Mouse (Mus musculus): ENCODE measurements around the gene Cebpa.

The Cebpa gene

DNA sequence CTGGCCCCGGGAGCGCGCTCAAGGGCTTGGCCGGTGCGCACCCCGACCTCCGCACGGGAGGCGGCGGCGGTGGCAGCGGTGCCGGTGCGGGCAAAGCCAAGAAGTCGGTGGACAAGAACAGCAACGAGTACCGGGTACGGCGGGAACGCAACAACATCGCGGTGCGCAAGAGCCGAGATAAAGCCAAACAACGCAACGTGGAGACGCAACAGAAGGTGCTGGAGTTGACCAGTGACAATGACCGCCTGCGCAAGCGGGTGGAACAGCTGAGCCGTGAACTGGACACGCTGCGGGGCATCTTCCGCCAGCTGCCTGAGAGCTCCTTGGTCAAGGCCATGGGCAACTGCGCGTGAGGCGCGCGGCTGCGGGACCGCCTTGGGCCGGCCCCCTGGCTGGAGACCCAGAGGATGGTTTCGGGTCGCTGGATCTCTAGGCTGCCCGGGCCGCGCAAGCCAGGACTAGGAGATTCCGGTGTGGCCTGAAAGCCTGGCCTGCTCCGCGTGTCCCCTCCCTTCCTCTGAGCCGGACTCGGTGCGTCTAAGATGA is 1.1 kb downstream of the Cebpa start:
- no peak for DNase-seq (ENCODE audit: low spot score)

DNA sequence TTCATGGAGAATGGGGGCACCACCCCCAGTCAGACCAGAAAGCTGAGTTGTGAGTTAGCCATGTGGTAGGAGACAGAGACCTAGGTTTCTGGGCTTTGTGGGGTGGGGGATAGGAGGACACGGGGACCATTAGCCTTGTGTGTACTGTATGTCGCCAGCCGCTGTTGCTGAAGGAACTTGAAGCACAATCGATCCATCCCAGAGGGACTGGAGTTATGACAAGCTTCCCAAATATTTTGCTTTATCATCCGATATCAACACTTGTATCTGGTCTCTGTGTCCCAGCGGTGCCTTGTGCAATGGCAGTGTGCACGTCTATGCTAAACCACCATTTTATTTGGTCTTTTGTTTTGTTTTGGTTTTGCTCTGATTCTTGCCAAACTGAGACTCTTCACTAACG is 2.1 kb downstream of the Cebpa start:
- DNase-seq (ENCODE audit: low spot score), result no peak

DNA sequence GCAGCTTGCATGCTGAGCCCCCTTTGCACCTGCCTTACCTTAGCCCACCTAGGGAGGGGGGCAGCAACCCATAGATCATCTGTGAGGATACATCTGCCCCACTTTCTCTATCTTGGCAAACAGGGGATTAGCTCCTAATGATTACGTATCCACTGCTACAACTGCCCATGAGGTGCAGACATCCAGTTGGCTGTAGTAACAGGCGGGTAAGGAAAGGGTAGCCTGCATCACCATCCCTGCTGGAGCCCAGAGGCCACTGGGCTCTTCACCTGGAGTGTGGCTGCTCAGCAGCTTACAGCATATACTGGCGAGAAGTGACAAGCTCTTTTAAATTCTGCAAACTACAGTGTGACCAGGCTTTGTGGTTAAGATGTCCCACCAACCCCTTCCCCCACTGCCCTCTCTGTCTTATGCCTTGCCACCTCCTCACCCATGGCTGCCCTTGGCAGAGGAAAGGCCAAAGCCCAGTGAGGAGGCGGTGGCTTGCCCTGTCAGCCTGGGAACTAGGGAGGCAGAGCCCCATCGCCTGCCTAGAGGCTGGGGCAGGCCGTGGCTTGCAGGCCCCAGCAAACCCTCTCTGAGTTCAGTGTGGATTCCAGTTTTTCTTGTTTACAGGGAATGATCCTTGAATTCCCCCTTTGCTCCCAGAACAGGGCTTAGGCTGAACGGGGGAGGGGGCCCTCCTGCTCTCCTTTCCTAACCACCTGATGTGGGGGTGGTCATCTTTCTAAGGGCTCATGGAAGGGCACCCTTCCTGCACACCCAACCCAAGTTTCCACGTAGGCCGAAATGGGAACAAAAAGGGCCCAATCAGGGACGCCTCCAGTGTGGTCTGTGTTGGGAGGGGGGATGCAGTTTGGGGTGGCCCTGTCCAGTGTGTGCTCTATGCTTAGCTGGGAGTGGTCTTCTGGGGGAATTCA is 3.6 kb downstream of the Cebpa start:
- no peak for DNase-seq (ENCODE audit: low spot score)

DNA sequence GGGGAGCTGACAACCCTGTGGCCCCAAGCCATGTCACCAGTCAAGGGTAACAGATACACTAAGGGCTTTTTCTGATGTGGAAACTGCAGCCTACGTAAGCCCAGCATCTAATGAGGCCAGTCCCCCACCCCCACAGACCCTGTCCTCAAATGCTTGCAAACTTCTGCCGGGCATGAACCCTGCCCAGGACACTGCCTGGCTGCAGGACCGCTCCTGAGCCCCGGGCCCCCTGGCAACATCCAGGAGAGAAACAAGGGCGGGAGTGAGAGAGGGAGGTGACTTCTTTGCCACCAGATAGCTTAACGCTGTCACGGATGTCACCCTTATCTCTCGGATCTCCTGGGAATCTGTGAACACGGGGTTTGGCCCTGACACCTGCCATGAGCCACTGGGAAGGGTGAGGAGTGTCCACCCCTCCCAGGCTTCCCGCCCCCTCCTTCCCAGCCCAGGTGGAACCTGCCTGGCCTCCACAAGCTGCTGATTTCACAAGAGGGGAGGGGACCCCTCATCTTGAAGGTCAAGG is 4.4 kb downstream of the Cebpa start:
- DNase-seq (ENCODE audit: low spot score), result no peak

GRCm38 (mm10) chr7:35124216-35124615 is 5.1 kb downstream of the Cebpa start:
- no peak for DNase-seq (ENCODE audit: low spot score)

DNA sequence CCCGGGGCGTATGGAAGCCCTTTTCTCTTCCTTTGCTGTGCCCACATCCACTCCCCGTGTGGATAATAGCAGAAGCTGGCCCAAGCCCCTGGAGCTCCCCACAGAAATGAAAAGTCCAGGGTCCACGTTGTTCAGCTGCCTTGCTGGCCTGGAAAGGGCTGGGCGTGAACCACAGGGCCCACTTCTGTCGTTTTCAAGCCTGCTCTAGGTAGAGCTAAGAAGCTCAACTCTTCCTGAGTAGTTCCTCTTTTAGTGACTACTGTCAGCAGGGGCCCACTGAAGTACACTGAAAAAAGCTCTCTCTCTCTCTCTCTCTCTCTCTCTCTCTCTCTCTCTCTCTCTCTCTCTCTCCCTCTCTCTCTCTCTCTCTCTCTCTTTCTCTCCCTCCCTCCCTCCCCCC is 5.7 kb downstream of the Cebpa start:
- DNase-seq (ENCODE audit: low spot score), result no peak

DNA sequence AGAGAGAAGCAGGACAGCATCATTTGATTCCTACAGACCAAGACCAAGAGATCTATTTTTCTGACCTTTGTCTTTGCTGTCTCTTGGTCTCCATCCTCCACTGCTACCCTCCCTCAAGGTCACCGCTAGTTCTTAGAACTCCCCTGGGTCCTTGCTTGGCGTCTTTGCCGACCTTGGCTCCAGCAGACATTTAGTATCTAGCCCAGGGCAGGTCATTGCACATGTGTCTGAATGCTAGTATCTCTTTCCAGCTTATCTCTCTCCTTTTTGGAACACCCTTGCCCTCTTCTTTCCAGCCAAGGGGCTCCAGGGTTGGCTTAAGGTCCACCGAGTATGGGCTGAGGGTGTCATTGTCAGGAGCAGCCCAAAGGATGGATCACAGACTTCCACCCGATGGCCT is 6.9 kb downstream of the Cebpa start:
- DNase-seq (ENCODE audit: low spot score), result no peak

DNA sequence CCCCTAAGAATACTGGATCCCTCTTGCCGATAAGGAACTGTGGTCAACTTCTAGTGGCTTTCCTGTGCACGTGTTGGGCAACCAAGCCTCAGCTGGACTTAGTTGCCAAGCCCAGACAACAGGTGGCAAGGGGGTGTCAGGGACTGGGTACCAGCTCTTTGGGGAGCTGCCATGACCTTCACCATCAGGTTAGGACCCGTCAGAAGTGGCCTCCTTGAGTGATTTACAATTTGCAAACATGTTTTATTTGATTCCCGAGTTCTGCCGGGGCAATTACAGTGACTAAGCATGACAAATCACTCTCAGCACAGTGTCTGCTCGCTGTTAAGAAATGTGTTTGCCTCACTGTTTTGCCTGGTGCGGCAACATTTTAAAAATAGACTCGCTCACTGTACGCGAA is 7.9 kb downstream of the Cebpa start:
- DNase-seq (ENCODE audit: low spot score), result no peak

- no peak for DNase-seq (ENCODE audit: low spot score)
Measured at GRCm38 (mm10) chr7:35127721-35128120, 8.6 kb downstream of the Cebpa start.

DNA sequence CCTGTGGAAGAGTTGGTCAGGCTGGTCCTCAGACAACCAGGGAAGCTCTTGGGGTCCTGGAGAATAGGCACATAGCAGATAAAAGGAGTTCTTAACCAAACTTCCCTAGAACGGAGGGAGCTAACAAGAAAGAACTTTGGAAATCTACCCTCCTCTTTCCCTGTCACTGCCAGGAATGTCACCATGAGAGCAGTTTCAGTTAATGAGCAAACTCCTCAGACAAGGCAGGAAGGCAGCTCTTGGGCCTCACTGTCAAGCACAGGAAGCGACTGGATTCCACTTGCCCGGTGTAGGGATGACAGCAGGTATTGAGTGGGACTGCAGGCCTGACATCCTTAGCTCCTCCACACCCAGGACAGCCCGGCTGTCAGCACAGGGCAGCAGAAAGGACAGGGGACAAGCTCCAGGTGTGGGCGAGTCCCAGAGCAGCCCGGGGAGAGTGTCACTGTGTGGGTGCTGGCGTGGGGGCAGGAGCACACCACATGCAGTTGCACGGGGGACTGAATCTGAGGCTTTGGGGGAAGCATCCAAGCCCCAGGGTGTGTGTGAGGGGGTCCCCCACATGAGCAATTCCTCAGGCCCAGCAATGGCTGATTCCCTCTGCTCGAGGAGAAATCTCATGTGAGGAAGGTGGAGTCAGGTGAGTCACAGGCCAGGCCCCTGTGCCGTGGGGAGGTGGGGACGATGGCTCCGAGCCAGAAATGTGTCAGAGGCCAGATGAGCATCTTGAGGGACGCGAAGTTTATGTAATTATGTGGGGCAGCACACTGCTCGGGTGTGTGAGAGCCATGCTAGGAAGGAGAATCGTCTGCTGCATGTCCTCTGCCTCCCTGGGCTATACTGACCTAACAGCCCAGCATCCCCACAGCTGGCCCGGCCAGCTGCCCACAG is 9.8 kb downstream of the Cebpa start:
- no peak for DNase-seq (ENCODE audit: low spot score)

DNA sequence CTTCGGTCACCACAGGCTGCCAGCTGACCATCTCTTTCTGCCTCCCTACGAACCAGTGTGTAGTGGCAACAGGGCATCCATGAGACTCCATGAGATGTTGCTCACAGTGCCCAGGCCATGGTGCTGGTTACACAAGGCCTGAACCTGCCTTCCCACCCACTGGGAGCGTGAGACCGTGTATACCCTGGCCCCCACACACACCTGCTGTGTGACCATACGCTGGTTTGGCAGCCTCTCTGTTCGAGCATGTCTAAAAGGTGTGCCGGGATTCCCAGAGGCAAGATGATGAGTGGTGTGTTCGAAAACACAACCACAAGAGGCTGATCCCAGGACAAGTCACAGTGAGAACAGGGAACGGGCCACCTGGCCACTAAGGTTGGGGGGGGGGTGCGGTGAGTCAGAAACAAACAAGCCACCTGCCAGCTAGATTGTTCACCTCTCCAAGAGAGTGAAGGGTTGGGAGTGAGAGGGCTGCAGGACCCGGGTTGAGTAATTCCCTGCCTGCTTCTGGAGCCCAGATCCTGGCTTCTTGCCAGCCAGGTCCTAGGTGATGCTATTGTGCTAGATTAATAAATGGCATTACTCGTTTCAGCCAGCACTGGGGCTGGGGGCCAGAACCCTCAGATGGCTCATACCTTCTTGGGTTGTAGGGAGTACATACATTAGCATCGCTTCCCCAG is 11.1 kb downstream of the Cebpa start:
- no peak for DNase-seq (ENCODE audit: low spot score)

DNA sequence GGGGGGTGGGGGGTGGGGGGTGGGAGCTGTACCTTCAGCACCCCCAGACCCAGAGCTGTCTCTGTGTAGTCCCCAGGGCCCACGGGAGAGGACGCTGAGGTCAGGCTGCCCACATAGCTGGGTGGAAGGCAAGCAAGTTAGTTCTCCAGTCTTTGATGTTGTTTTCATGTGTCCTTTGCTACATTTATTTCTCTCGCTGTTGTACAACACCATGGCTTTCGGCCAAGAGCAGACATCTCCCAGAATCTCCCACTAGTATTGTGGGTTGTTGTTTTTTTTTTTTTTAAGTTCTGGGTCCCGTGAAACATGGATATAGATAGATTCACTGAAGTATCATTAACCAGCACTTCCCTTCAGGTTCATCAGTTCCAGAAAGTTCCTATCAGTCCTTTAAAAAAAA is 11.8 kb downstream of the Cebpa start:
- no peak for DNase-seq (ENCODE audit: low spot score)

- no peak for DNase-seq (ENCODE audit: low spot score)
Measured at GRCm38 (mm10) chr7:35131601-35132000, 12.5 kb downstream of the Cebpa start.

DNA sequence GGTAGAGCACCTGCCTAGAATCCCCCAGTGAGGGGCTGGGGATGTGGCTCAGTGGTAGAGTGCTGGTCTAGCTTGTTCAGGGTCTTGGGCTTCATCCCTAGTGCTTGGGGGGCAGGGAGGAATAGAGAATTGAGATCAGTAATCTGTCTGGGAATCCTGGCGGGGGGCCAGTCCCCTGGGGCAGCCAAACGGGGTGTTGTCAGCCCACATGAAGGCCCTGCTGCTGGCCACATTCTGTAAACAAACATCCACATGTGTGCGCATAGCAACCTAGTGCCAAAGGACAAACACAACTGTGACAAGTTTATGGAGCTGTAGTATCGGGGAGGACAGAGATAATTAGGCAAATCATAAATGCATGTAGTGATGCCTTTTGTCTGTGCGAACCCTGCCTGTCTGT is 15.5 kb downstream of the Cebpa start:
- no peak for DNase-seq (ENCODE audit: low spot score)

DNA sequence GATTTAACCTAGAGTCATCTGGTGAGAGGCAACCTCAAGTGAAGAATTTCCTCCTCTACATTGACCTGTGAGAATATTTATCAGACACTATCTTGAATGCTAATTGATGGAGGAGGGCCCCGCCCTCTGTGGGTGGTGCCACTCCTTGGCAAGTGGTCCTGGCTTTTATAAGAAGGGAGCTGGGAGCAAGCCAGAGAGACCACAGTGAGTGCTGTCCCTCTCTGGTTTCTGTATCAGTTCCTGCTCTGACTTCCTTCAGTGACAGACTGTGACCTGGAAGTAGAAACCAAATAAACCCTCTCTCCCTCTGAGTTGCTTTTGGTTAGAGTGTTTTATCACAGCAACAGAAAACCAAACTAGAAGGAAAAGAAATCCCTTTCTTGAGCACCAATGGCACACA is 18.4 kb downstream of the Cebpa start:
- DNase-seq (ENCODE audit: low spot score), result no peak

- DNase-seq (ENCODE audit: low spot score), result no peak
Measured at GRCm38 (mm10) chr7:35138481-35138880, 19.4 kb downstream of the Cebpa start.

DNA sequence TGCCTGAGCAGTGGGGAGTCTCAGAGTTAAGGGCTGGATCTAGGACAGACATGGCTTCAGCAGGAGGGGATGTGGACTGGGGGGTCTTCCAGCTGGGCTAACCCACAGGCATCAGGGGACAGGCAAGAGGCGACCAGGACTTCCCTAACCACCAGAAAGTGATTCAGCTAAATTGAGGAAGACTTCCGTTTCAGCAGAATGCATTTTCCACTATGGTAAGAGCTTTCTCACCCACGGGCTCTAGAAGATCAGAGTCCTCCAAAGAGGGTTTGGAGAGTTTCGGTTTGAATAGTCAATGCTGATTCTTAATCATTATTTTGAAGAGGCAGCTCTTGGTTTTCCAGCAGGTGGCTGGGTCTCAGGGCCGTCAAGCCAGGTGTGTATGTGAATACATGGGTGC is 20.8 kb downstream of the Cebpa start:
- no peak for DNase-seq (ENCODE audit: low spot score)

- no peak for DNase-seq (ENCODE audit: low spot score)
Measured at GRCm38 (mm10) chr7:35141519-35141918, 22.4 kb downstream of the Cebpa start.

GRCm38 (mm10) chr7:35142522-35142921 is 23.4 kb downstream of the Cebpa start:
- DNase-seq (ENCODE audit: low spot score), result no peak

- DNase-seq (ENCODE audit: low spot score), result no peak
Measured at GRCm38 (mm10) chr7:35143864-35144618, 24.9 kb downstream of the Cebpa start.

- no peak for DNase-seq (ENCODE audit: low spot score)
Measured at GRCm38 (mm10) chr7:35145068-35145467, 26.0 kb downstream of the Cebpa start.
